ENCODE assay signal across 18 mouse cellular contexts in the genomic region with DNA sequence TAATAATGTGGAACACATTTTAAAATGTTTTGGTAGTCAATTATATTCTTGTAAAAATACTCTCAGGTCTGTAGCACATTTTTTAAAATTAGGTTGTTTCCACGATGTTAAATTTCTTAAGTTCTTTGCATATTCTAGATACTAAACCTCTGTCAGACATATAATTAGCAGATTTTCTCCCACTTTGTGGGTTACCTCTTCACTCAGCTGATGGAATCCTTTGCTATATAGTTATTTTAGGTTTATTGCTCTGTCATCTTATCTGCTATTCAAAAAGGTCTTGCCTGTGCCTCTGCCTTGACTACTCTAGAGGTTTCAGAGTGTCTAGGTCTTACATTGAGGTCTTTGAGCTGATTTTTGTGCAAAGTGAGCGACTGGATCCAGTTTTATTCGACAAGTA.
A peak's percentile ranks its signal among the peaks of the same experiment; 100 is the strongest.
DNase-seq lines count a peak whose midpoint lies in the region; ATAC-seq and TF ChIP-seq lines count a peak whose summit lies in the region.
"Had no signal": no experiment of that assay in that cellular context is flagged by ENCODE, and none has a peak within 500 bp of the region (broad histone marks: within the 10 kb centered on the region; RNA-seq: fewer than 3 reads in every experiment).

No protein-coding gene starts in this region.

- 0 out of 2 replicates have a peak, but pooled peaks have one; percentile 28 for TF ChIP-seq EP300 in CH12.LX (IDR thresholded peaks at IDR 0.05; ENCODE audit: low read length)

- H3K27ac ChIP-seq in CH12.LX (ENCODE audit: insufficient read depth, low read depth) = no peak overlapping the region
- H3K27ac ChIP-seq in intestine, postnatal 0 days (ENCODE audit: low read depth, low read length) = no peak overlapping the region

- in situ Hi-C loops in CH12.LX (cut with MboI; ENCODE audit: low pct_ligation_motif_present, low pct_unique_long_range_greater_than_20kb, low sequenced_read_pairs) = no loop called here

- no peak for TF ChIP-seq POLR2A in CH12.LX (IDR thresholded peaks at IDR 0.05; ENCODE audit: low read depth, low read length)

- H3K27me3 ChIP-seq in CH12.LX (replicated peaks) = no peaks in the 10 kb centered on the region
- H3K27me3 ChIP-seq in intestine, postnatal 0 days (replicated peaks; ENCODE audit: control insufficient read depth, insufficient read depth, low read length) = no peaks in the 10 kb centered on the region
- H3K27me3 ChIP-seq: Patski had no signal

- H3K79me2 ChIP-seq in CH12.LX (replicated peaks; ENCODE audit: control insufficient read depth, extremely low read depth, insufficient read depth, poor library complexity, severe bottlenecking) = no peaks in the 10 kb centered on the region

- H3K9ac ChIP-seq in CH12.LX (ENCODE audit: insufficient read depth, low read depth) = no peak overlapping the region
- no peak overlapping the region for H3K9ac ChIP-seq in intestine, postnatal 0 days (ENCODE audit: low read depth, low read length)

- no peak overlapping the region for H3K4me3 ChIP-seq in CH12.LX (replicated peaks in 1 of 3; ENCODE audit: low read depth in 2 of 3, low read length in 2 of 3, poor library complexity in 1 of 3)
- no peak overlapping the region for H3K4me3 ChIP-seq in intestine, postnatal 0 days (ENCODE audit: low read depth, low read length)

- dilution Hi-C loops in CH12.LX (cut with MboI; ENCODE audit: extremely low pct_ligation_motif_present, extremely low pct_unique_long_range_greater_than_20kb, low sequenced_read_pairs) = no loop called here

- DNase-seq in CH12.LX (ENCODE audit: extremely low read depth) = no peak
- DNase-seq: adrenal gland, adult 2 months; adrenal gland, adult 8-10 months; adrenal gland, postnatal 10 days; adrenal gland, postnatal 14 days; adrenal gland, postnatal 25 days; adrenal gland, postnatal 36 days; B cell, adult 2 months; cerebellum, adult 11 months; cerebellum, adult 11-12 months; cerebellum, adult 18-20 months; cerebellum, adult 2 months; cerebellum, adult 8-10 months had no signal

- TF ChIP-seq CTCF in CH12.LX (conservative IDR thresholded peaks at IDR 0.05 in 1 of 2, IDR thresholded peaks at IDR 0.05 in 1 of 2; ENCODE audit: low read depth in 2 of 2, low read length in 2 of 2) = no peak
- no peak for TF ChIP-seq CTCF in intestine, postnatal 0 days (IDR thresholded peaks at IDR 0.05; ENCODE audit: low read depth)

- TF ChIP-seq RAD21 in CH12.LX (IDR thresholded peaks at IDR 0.05; ENCODE audit: low read depth, low read length) = no peak

- H3K4me1 ChIP-seq in CH12.LX (ENCODE audit: control insufficient read depth in 1 of 2, insufficient read depth in 2 of 2) = peaks cover 2 to 39% of the 10 kb centered on the region in 2 experiments; a peak in 2 of 4 replicates
- no peaks in the 10 kb centered on the region for H3K4me1 ChIP-seq in intestine, postnatal 0 days (replicated peaks; ENCODE audit: control insufficient read depth, insufficient read depth, low read length)

- no peak for ATAC-seq in intestine, postnatal 0 days
- ATAC-seq: activated CD4-positive, CD25-positive, alpha-beta regulatory T cell, adult 4 months; CD4-positive, CD25-positive, alpha-beta regulatory T cell, adult 4 months; Patski had no signal

- WGBS in intestine, postnatal 0 days = 90% methylated on average over 3 of the region's 3 CpGs

- no peaks in the 10 kb centered on the region for H3K9me3 ChIP-seq in CH12.LX (replicated peaks; ENCODE audit: low read length)
- no peaks in the 10 kb centered on the region for H3K9me3 ChIP-seq in intestine, postnatal 0 days (ENCODE audit: control insufficient read depth)
- H3K9me3 ChIP-seq: G1E had no signal

- H3K4me2 ChIP-seq in CH12.LX (ENCODE audit: insufficient read depth, low read depth, poor library complexity, severe bottlenecking) = no peak overlapping the region
- no peak overlapping the region for H3K4me2 ChIP-seq in intestine, postnatal 0 days (replicated peaks; ENCODE audit: low read depth)

- H3K36me3 ChIP-seq in CH12.LX (replicated peaks in 1 of 2; ENCODE audit: control insufficient read depth in 1 of 2, insufficient read depth in 1 of 2, low read length in 1 of 2) = peaks cover 0 to 7% of the 10 kb centered on the region in 2 experiments
- no peaks in the 10 kb centered on the region for H3K36me3 ChIP-seq in intestine, postnatal 0 days (ENCODE audit: control insufficient read depth, insufficient read depth)

TF ChIP-seq in CH12.LX, 34 proteins besides CTCF, POLR2A, EP300 and RAD21:
- TF ChIP-seq MEF2A (IDR thresholded peaks at IDR 0.05; ENCODE audit: borderline replicate concordance, low read depth, low read length) (peak; percentile 68), UBTF (IDR thresholded peaks at IDR 0.05; ENCODE audit: low read depth, low read length) (no peak), ETS1 (conservative IDR thresholded peaks at IDR 0.05; ENCODE audit: low read depth, low read length) (peak; percentile 72), ELF1 (IDR thresholded peaks at IDR 0.05; ENCODE audit: low read depth, low read length) (no peak)
